In genomic region chr5:69338916-69339622, GRCm38 (mm10) we compare ENCODE assay signal across 11 mouse cellular contexts. TPM values are rescaled to one million over a fixed set of nuclear protein-coding genes. Genes with fewer than 3 reads are reported as not detected.
DNase-seq lines count a peak whose midpoint lies in the region; ATAC-seq and TF ChIP-seq lines count a peak whose summit lies in the region.
"Had no signal": no experiment of that assay in that cellular context is flagged by ENCODE, and none has a peak within 500 bp of the region (broad histone marks: within the 10 kb centered on the region; RNA-seq: fewer than 3 reads in every experiment).

No protein-coding gene starts in this region.

- no peak overlapping the region for H3K9ac ChIP-seq in limb, embryonic 12.5 days (replicated peaks)
- no peak overlapping the region for H3K9ac ChIP-seq in embryonic facial prominence, embryonic 13.5 days
- no peak overlapping the region for H3K9ac ChIP-seq in lung, embryonic 16.5 days (ENCODE audit: low read length)
- H3K9ac ChIP-seq in stomach, embryonic 15.5 days = no peak overlapping the region

- H3K36me3 ChIP-seq in limb, embryonic 12.5 days = no peaks in the 10 kb centered on the region
- no peaks in the 10 kb centered on the region for H3K36me3 ChIP-seq in limb, embryonic 10.5 days
- no peaks in the 10 kb centered on the region for H3K36me3 ChIP-seq in embryonic facial prominence, embryonic 13.5 days
- H3K36me3 ChIP-seq in lung, embryonic 16.5 days (ENCODE audit: control insufficient read depth, insufficient read depth, low read length) = no peaks in the 10 kb centered on the region
- H3K36me3 ChIP-seq in stomach, embryonic 15.5 days = no peaks in the 10 kb centered on the region

- no peak overlapping the region for H3K27ac ChIP-seq in limb, embryonic 12.5 days
- no peak overlapping the region for H3K27ac ChIP-seq in limb, embryonic 10.5 days
- H3K27ac ChIP-seq in embryonic facial prominence, embryonic 13.5 days = no peak overlapping the region
- peak overlapping the region; percentile 57; the same call in 1 of the 2 replicates for H3K27ac ChIP-seq in lung, embryonic 16.5 days (ENCODE audit: low read length)
- no peak overlapping the region for H3K27ac ChIP-seq in stomach, embryonic 15.5 days
- H3K27ac ChIP-seq in gastrocnemius, adult 2 months = no peak overlapping the region
- H3K27ac ChIP-seq: layer of hippocampus, adult 2 months had no signal

- no peak for TF ChIP-seq CTCF in gastrocnemius, adult 2 months (IDR thresholded peaks at IDR 0.05)

- no peaks in the 10 kb centered on the region for H3K9me3 ChIP-seq in limb, embryonic 12.5 days
- H3K9me3 ChIP-seq in limb, embryonic 10.5 days (replicated peaks) = no peaks in the 10 kb centered on the region
- H3K9me3 ChIP-seq in embryonic facial prominence, embryonic 13.5 days = no peaks in the 10 kb centered on the region
- no peaks in the 10 kb centered on the region for H3K9me3 ChIP-seq in lung, embryonic 16.5 days (ENCODE audit: control insufficient read depth, low read length)
- no peaks in the 10 kb centered on the region for H3K9me3 ChIP-seq in stomach, embryonic 15.5 days

- H3K4me3 ChIP-seq in limb, embryonic 12.5 days (replicated peaks) = 0 out of 2 replicates have a peak overlapping the region, but pooled peaks have one; percentile 55
- H3K4me3 ChIP-seq in limb, embryonic 10.5 days = no peak overlapping the region
- H3K4me3 ChIP-seq in embryonic facial prominence, embryonic 13.5 days = peak overlapping the region; percentile 57
- peak overlapping the region; percentile 61 for H3K4me3 ChIP-seq in lung, embryonic 16.5 days (ENCODE audit: low read length)
- peak overlapping the region; percentile 58 for H3K4me3 ChIP-seq in stomach, embryonic 15.5 days (replicated peaks)
- H3K4me3 ChIP-seq in gastrocnemius, adult 2 months = no peak overlapping the region

- H3K4me2 ChIP-seq in limb, embryonic 12.5 days = peak overlapping the region; percentile 82
- peak overlapping the region; percentile 96 for H3K4me2 ChIP-seq in embryonic facial prominence, embryonic 13.5 days
- H3K4me2 ChIP-seq in lung, embryonic 16.5 days (ENCODE audit: low read depth, low read length) = peak overlapping the region; percentile 80
- peak overlapping the region; percentile 92; the same call in 1 of the 2 replicates for H3K4me2 ChIP-seq in stomach, embryonic 15.5 days

- peaks cover 13% of the 10 kb centered on the region; the same call in 1 of the 2 replicates for H3K4me1 ChIP-seq in limb, embryonic 12.5 days (replicated peaks)
- H3K4me1 ChIP-seq in limb, embryonic 10.5 days = peaks cover 16% of the 10 kb centered on the region
- peaks cover 3% of the 10 kb centered on the region; the same call in 1 of the 2 replicates for H3K4me1 ChIP-seq in embryonic facial prominence, embryonic 13.5 days
- peaks cover 4% of the 10 kb centered on the region; the same call in 1 of the 2 replicates for H3K4me1 ChIP-seq in lung, embryonic 16.5 days (replicated peaks; ENCODE audit: control insufficient read depth, insufficient read depth, low read length)
- H3K4me1 ChIP-seq in stomach, embryonic 15.5 days = peaks cover 11% of the 10 kb centered on the region; the same call in 1 of the 2 replicates

- ATAC-seq in limb, embryonic 12.5 days (ENCODE audit: insufficient number of reproducible peaks, insufficient read depth, low FRiP score, low TSS enrichment, low read depth) = no peak
- no peak for ATAC-seq in embryonic facial prominence, embryonic 13.5 days (ENCODE audit: insufficient number of reproducible peaks, insufficient read depth, low FRiP score, low TSS enrichment, low read depth)
- ATAC-seq in lung, embryonic 16.5 days (ENCODE audit: low read depth) = peak; percentile 70
- peak; percentile 68 for ATAC-seq in stomach, embryonic 15.5 days (ENCODE audit: insufficient read depth, low FRiP score, low read depth)

- no peak for DNase-seq in limb, embryonic 10.5 days (ENCODE audit: low spot score)
- DNase-seq in gastrocnemius, adult 2 months = no peak
- no peak for DNase-seq in adrenal gland, postnatal 36 days
- DNase-seq in kidney, postnatal 14 days = no peak
- DNase-seq: adrenal gland, postnatal 14 days; heart, postnatal 10 days had no signal

- H3K27me3 ChIP-seq in limb, embryonic 12.5 days = peaks cover 28% of the 10 kb centered on the region
- peaks cover 34% of the 10 kb centered on the region for H3K27me3 ChIP-seq in limb, embryonic 10.5 days (ENCODE audit: low read depth, poor library complexity, severe bottlenecking)
- peaks cover 32% of the 10 kb centered on the region for H3K27me3 ChIP-seq in embryonic facial prominence, embryonic 13.5 days
- H3K27me3 ChIP-seq in lung, embryonic 16.5 days (ENCODE audit: control insufficient read depth, insufficient read depth, low read depth, low read length) = peaks cover 16% of the 10 kb centered on the region
- peaks cover 14% of the 10 kb centered on the region for H3K27me3 ChIP-seq in stomach, embryonic 15.5 days (replicated peaks)

- WGBS in limb, embryonic 12.5 days = 53% methylated on average over 4 of the region's 4 CpGs
- WGBS in limb, embryonic 10.5 days = 65% methylated on average over 4 of the region's 4 CpGs
- WGBS in embryonic facial prominence, embryonic 13.5 days = 35% methylated on average over 4 of the region's 4 CpGs
- 23% methylated on average over 4 of the region's 4 CpGs for WGBS in lung, embryonic 16.5 days
- 19% methylated on average over 4 of the region's 4 CpGs for WGBS in stomach, embryonic 15.5 days

- intact Hi-C loops in gastrocnemius, adult 2 months (cut with DNase I) = no loop called here

RNA-seq across cellular contexts. Expression of gene Kctd8, which starts 2.4 kb away (rescaled TPM):
- polyA plus RNA-seq in limb, embryonic 12.5 days (2016; fragmentation: Nextera tagmentation; extraction: Ambion mirVana) = 2.7 and 4.3 TPM in 2 replicates
- polyA plus RNA-seq in limb, embryonic 10.5 days (2016; fragmentation: Nextera tagmentation; extraction: Ambion mirVana) = 0.55 and 2.1 TPM in 2 replicates
- 1.4 and 2.8 TPM in 2 replicates for polyA plus RNA-seq in embryonic facial prominence, embryonic 13.5 days (2015; fragmentation: Nextera tagmentation; extraction: Ambion mirVana)
- polyA plus RNA-seq in lung, embryonic 16.5 days (2015; fragmentation: Nextera tagmentation; extraction: Ambion mirVana) = 2.3 and 3.3 TPM in 2 replicates
- polyA plus RNA-seq in stomach, embryonic 15.5 days (2015; fragmentation: Nextera tagmentation; extraction: Ambion mirVana) = 2.8 and 3.2 TPM in 2 replicates
- under 1 TPM in 1 of 2 experiments, not detected in 1; 0.17 TPM for total RNA-seq in gastrocnemius, adult 2 months (2021)
- total RNA-seq in adrenal gland, postnatal 36 days (2021) = under 1 TPM; 0.17 to 0.20 TPM

Comparison
In these comparisons a context has a peak if more than half of its experiments do, and no peak if none do; other contexts are left out.
1. H3K4me3 ChIP-seq: peak in limb, embryonic 12.5 days (single experiment), embryonic facial prominence, embryonic 13.5 days (single experiment), lung, embryonic 16.5 days (single experiment) and stomach, embryonic 15.5 days (single experiment); none in limb, embryonic 10.5 days (single experiment) and gastrocnemius, adult 2 months (single experiment).
2. ATAC-seq: peak in lung, embryonic 16.5 days (single experiment) and stomach, embryonic 15.5 days (single experiment); none in limb, embryonic 12.5 days (single experiment) and embryonic facial prominence, embryonic 13.5 days (single experiment).
3. Peak in every context shown above with its lines, with median percentiles within 50 percentile points of each other: H3K4me2 ChIP-seq.